Mouse (Mus musculus): ENCODE measurements around the gene Cactin.

Cactin gene

GRCm38 (mm10) chr10:81319330-81319699 is 1.6 kb upstream of the Cactin start:
- DNase-seq (ENCODE audit: low spot score), result no peak

DNA sequence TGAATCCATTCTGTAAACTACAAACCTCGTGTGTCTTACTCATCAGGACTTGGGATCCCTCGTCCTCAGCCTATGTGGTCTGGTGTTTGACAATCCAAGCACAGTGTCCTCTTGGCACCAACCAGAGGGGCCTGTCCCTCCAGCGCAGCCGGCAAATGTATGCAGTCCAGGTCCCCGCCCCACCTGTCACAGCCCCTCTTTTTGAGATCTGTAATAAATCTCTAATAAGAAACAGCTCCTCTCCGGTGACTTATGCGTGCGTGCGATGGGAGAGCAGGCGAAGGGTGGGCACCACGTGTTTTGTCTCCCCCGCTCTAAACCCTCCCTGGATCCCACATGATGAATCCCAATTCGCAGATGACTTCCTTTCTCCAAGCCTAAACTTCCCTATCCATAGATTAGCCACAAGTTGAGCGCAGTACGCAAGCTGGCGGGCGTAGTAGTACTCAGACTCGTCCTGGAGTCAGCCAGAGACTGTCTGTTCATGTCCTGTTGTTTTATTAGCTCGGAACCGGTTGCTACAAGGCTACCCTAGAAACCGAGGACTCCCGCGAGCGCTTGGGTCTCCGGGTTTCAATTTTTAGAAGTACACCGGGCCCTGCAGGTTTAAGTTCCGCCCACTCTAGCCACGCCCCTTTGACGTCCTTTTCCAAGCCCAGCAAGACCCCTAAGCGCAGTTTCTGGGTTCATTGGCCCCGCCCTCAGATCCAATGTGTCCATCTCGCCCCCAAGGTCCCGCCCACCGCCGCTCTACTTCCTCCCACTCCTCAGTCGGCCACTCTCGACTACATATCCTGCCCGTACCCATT is 958 bp upstream of the Cactin start:
- DNase-seq (ENCODE audit: low spot score), result peak; percentile 96

DNA sequence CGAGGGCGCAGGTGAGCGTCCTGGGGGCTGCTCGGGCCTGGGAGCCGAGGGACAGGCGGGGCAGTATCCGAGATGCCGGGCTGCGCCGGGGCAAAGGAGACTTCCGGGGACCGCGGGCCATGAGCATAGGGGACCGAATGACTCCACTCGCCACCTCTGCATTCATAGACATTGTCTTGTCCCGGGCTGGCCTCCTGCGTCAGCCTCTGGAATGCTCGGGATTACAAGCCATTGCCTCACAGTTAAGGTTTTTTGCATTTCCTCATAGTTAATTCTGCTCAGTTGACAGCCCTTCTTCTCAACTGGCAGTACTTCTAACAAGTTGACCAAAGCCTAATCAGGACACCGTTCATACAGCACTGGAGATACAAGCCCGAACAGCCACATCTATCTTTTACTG is 533 bp downstream of the Cactin start:
- no peak for DNase-seq (ENCODE audit: low spot score)

DNA sequence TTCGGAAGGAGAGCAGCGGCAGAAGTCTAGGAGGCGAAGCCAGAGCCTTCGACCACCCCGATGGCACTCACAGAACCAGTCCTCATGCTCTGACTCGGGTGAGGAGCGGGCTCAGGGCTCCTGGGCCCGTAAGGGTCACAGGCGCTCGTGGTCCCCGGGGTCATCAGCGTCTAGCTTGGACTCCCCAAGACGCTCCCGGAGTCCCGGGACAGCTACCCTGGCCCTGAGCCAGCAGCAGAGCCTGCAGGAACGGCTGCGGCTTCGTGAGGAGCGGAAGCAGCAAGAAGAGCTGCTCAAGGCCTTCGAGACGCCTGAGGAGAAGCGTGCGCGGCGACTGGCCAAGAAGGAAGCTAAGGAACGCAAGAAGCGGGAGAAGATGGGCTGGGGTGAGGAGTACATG is 1.5 kb downstream of the Cactin start:
- DNase-seq (ENCODE audit: low spot score), result no peak

- DNase-seq (ENCODE audit: low spot score), result no peak
Measured at GRCm38 (mm10) chr10:81323141-81323775, 2.4 kb downstream of the Cactin start.

- DNase-seq (ENCODE audit: low spot score), result no peak
Measured at GRCm38 (mm10) chr10:81323791-81324530, 3.1 kb downstream of the Cactin start.

DNA sequence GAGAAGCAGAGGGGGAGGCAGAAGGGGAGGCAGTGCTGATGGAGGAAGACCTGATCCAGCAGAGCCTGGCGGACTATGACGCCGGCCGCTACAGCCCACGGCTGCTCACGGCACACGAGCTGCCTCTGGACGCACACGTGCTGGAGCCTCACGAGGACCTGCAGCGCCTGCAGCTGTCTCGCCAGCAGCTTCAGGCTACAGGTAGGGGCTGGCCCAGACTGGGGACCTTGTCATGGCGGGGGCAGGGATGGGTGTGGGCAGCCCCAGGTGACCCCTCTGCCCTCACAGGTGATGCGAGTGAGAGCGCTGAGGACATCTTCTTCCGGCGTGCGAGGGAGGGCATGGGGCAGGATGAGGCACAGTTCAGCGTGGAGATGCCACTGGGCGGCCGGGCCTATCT is 4.3 kb downstream of the Cactin start:
- no peak for DNase-seq (ENCODE audit: low spot score)

DNA sequence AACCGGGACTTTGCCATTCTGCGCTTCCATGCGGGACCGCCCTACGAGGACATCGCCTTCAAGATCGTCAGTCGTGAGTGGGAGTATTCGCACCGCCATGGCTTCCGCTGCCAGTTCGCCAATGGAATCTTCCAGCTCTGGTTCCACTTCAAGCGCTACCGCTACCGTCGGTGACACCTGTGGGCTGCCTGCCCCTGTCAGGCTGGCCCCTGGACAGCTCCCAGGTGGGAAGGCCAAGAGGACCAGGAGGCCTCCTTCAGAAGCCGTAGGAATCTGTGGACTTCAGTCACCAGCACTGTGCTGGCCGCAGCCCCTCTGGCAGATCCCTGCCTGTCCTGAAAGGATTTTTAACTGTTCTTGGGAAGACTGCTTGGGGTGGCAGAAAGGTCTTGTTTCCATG is 4.9 kb downstream of the Cactin start:
- no peak for DNase-seq (ENCODE audit: low spot score)

GRCm38 (mm10) chr10:81326858-81327257 is 6.0 kb downstream of the Cactin start:
- no peak for DNase-seq (ENCODE audit: low spot score)

- DNase-seq (ENCODE audit: low spot score), result no peak
Measured at GRCm38 (mm10) chr10:81327959-81328358, 7.1 kb downstream of the Cactin start.

- no peak for DNase-seq (ENCODE audit: low spot score)
Measured at GRCm38 (mm10) chr10:81328386-81328785, 7.5 kb downstream of the Cactin start, which contains the start of gene Tbxa2r. Tbxa2r (plus strand) TSS chr10:81328731.

GRCm38 (mm10) chr10:81329194-81329975 is 8.5 kb downstream of the Cactin start:
- DNase-seq (ENCODE audit: low spot score), result peak; percentile 57

DNA sequence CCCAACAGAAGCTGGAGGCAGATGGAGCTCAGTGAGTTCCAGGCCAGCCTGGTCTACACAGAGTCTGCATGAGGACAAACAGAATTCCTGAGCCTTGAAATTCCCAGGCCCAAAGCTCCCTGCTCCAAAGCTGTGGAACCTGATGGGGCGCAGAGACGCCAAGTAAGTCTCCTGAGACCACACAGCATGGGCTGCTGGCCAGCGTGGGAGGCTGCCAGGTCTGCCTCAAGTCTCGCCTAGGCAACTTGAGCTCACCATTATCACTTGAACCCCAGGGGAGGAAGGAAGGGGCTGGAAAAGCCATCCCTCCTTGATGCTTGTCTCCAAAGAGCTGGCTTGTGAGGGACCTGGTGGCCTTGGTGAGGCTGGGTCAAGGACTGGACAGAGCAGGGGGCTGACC is 9.1 kb downstream of the Cactin start:
- DNase-seq (ENCODE audit: low spot score), result no peak

DNA sequence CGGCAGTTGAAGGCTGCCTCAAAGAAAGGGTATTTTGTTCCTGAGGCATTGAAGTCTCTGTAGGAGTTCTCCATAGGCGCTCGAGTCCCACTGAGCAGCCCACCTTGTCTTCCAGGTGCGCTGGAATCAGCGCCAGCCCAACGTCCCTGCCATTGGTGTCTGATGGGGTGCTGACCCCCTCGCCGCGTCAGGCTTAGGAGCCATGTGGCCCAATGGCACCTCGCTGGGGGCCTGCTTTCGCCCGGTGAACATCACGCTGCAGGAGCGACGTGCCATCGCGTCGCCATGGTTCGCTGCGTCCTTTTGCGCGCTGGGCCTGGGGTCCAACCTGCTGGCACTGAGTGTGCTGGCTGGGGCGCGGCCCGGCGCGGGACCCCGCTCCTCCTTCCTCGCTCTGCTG is 11.4 kb downstream of the Cactin start:
- DNase-seq (ENCODE audit: low spot score), result no peak

- DNase-seq (ENCODE audit: low spot score), result no peak
Measured at GRCm38 (mm10) chr10:81334324-81334723, 13.4 kb downstream of the Cactin start.

GRCm38 (mm10) chr10:81335393-81336340 is 14.8 kb downstream of the Cactin start:
- no peak for DNase-seq (ENCODE audit: low spot score)

GRCm38 (mm10) chr10:81336558-81336957 is 15.7 kb downstream of the Cactin start:
- DNase-seq (ENCODE audit: low spot score), result no peak

DNA sequence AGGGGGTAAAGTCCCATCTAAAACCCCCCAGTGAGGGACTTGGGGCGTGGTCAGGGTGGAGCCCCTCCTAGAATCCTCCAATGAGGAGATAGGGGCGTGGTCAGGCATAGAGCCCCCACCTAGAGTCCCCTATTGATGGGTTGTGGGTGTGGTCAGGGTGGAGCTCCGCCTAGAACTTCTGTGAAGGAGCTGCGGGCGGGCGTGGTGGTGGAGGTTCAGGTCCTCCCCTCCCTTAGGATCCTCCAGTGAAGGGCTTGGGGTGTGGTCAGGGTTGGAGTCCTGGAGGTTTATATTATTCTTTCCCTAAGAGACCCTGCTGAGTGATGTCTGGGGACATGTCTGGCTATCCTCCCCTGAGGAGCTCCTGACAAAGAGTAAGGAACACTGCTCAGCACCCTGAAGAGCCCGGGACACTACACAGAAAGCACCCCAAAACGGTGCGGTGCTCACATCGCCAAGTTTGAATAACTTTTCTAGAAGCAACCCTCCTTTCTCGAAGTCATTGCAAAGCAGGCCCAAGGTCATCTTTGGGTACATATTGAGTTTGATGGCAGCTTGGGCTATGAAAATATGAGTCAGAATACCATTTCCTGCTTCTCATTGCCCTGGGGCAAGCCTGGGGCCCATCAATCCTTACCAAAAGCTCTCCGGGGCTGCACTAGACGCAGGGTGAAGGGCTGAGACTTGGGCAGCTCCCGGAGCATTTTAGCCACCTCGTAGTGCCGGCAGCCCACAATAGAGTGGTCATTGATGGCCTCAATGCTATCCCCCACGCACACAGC is 19.8 kb downstream of the Cactin start:
- DNase-seq (ENCODE audit: low spot score), result no peak

GRCm38 (mm10) chr10:81341333-81341949 is 20.5 kb downstream of the Cactin start:
- peak; percentile 70 for DNase-seq (ENCODE audit: low spot score)

All from urinary bladder, postnatal 14 days (tissue).